Mouse (Mus musculus) kidney, embryonic 14.5 days (tissue): ENCODE measurements around the gene Stk4. TPM values are rescaled to one million over a fixed set of nuclear protein-coding genes. Genes with fewer than 3 reads are reported as not detected.

Source experiments
- ATAC-seq: fragments of 200-750 bp; cut with Nextera tagmentation; 2 replicates; pipeline ENCODE4 v1.8.0; 2017; ENCODE audit warnings: moderate number of reproducible peaks, mild to moderate bottlenecking, moderate TSS enrichment, moderate library complexity; ENCODE audit not compliant: low FRiP score, low TSS enrichment
- H3K27ac ChIP-seq: fragments of 300-500 bp; sonication (generic); 2 replicates; pipeline ENCODE4 v1.5.1; 2014; ENCODE audit warnings: low read depth, mild to moderate bottlenecking, low read length, moderate library complexity, mixed read lengths
- H3K27me3 ChIP-seq: fragments of 300-500 bp; sonication (generic); 2 replicates; pipeline ENCODE4 v1.6.1; 2014; ENCODE audit warnings: mild to moderate bottlenecking, low read length; ENCODE audit not compliant: control insufficient read depth, insufficient read depth
- H3K36me3 ChIP-seq: fragments of 300-500 bp; sonication (generic); 2 replicates; pipeline ENCODE4 v1.6.1; 2014; ENCODE audit warnings: low read length, mixed read lengths; ENCODE audit not compliant: control insufficient read depth, insufficient read depth
- H3K4me1 ChIP-seq: fragments of 300-500 bp; sonication (generic); 2 replicates; pipeline ENCODE4 v1.6.1; 2014; ENCODE audit warnings: low read length, mixed read lengths; ENCODE audit not compliant: control insufficient read depth, insufficient read depth
- H3K4me2 ChIP-seq: fragments of 300-500 bp; sonication (generic); replicated peaks from 2 replicates; pipeline ENCODE4 v1.6.1; 2014; ENCODE audit warnings: low read depth, mild to moderate bottlenecking, low read length
- H3K4me3 ChIP-seq: fragments of 300-500 bp; sonication (generic); 2 replicates; pipeline ENCODE4 v1.5.1; 2014; ENCODE audit warnings: mild to moderate bottlenecking, low read length
- H3K9ac ChIP-seq: fragments of 300-500 bp; sonication (generic); 2 replicates; pipeline ENCODE4 v1.6.1; 2014; ENCODE audit warnings: low read depth, mild to moderate bottlenecking, low read length, moderate library complexity
- H3K9me3 ChIP-seq: fragments of 300-500 bp; sonication (generic); 2 replicates; pipeline ENCODE4 v1.6.1; 2016; ENCODE audit warnings: low read length; ENCODE audit not compliant: control insufficient read depth
- WGBS: fragments of 180-500 bp; shearing (Covaris S2); extraction: QIAGEN DNeasy Blood & Tissue Kit; methylation state at CpG from one replicate; pipeline ENCODE4 v1.1.7; 2014; 5-methylcytosine and 5-hydroxymethylcytosine counted together
- polyA plus RNA-seq: library from polyadenylated mRNA; unstranded; fragments of >200 nt; fragmentation: Nextera tagmentation; extraction: Ambion mirVana; gene quantifications from 2 replicates; pipeline ENCODE4 v1.2.1, GENCODE M21; 2014

Stk4 gene
- polyA plus RNA-seq, 1 experiment from 2014 or later: 36.5 TPM

- WGBS: 82% methylated on average over 7 of the region's 7 CpGs
- Histone ChIP-seq H3K27me3 (no peaks in the 10 kb centered on the region), H3K4me3 (no peak within 1 kb of the TSS), H3K27ac (no peak within 1 kb of the TSS), H3K4me1 (no peaks in the 10 kb centered on the region), H3K36me3 (no peaks in the 10 kb centered on the region), H3K9ac (no peak within 1 kb of the TSS), H3K4me2 (no peak within 1 kb of the TSS), H3K9me3 (no peaks in the 10 kb centered on the region)
- no peak for ATAC-seq
Observed at GRCm38 (mm10) chr2:164182692-164183255, 112.7 kb downstream of the Stk4 start, which contains the start of gene Wfdc5. TSS of gene Wfdc5 (minus strand) at chr2:164182742.

DNA sequence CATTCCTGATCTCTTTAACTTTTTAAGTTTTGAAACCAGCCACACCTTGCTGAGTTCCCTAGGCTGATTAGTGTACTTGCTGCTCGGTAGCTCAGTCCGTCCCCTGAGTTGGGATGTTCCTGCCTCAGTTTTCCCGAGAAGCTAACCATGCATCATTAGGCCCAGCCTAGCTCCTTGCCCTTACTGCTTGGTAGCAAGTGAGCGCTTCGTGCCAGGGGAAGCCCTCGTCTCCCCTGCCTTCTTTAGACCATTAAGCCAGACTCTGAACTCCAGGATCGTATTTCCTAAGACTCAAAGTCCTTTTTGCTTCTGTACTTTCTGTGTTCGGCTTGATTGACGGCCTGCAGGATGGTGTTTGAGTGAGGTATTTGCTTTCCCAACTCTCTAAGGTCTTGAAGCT, 113.2 kb downstream of the Stk4 start:
- Histone ChIP-seq H3K4me2 (no peak overlapping the region), H3K36me3 (no peaks in the 10 kb centered on the region), H3K9ac (no peak overlapping the region), H3K4me3 (no peak overlapping the region), H3K27ac (no peak overlapping the region), H3K4me1 (no peaks in the 10 kb centered on the region), H3K9me3 (no peaks in the 10 kb centered on the region), H3K27me3 (no peaks in the 10 kb centered on the region)
- WGBS: 42% methylated on average over 9 of the region's 9 CpGs
- no peak for ATAC-seq

- H3K27ac ChIP-seq: no peak overlapping the region
- H3K9me3 ChIP-seq: no peaks in the 10 kb centered on the region
- no peaks in the 10 kb centered on the region for H3K4me1 ChIP-seq
- ATAC-seq: no peak
- H3K27me3 ChIP-seq: no peaks in the 10 kb centered on the region
- H3K9ac ChIP-seq: no peak overlapping the region
- 45% methylated on average over 9 of the region's 9 CpGs for WGBS
- H3K4me3 ChIP-seq: no peak overlapping the region
- no peak overlapping the region for H3K4me2 ChIP-seq
- H3K36me3 ChIP-seq: no peaks in the 10 kb centered on the region
Observed at GRCm38 (mm10) chr2:164184145-164184719, 114.1 kb downstream of the Stk4 start.

DNA sequence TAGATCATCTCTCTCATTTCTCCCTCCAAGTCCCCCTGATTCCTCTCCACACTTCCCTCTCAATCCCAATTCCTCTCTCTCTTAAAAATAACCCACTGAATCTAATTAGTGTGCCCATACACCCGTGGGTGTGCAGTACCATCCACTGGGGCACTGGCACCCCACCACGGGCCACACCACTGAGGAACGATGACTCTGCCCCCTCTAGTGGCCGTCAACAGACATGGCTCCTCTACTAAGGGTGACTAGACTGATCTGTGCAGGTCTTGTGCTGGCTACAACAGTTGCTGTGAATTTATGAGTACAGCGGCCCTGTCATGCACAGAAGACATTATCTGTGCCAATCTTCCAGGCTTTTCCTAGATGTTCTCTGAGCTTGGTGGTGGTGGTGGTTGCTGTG, 118.6 kb downstream of the Stk4 start:
- H3K27me3 ChIP-seq: no peaks in the 10 kb centered on the region
- H3K4me2 ChIP-seq: no peak overlapping the region
- H3K4me1 ChIP-seq: no peaks in the 10 kb centered on the region
- no peak overlapping the region for H3K27ac ChIP-seq
- no peaks in the 10 kb centered on the region for H3K36me3 ChIP-seq
- no peak overlapping the region for H3K9ac ChIP-seq
- no peaks in the 10 kb centered on the region for H3K9me3 ChIP-seq
- ATAC-seq: no peak
- 31% methylated on average over 5 of the region's 5 CpGs for WGBS
- H3K4me3 ChIP-seq: no peak overlapping the region

GRCm38 (mm10) chr2:164190576-164190975, 120.5 kb downstream of the Stk4 start, which contains the start of gene Wfdc12:
TSS of gene Wfdc12 (minus strand) at chr2:164190608.
- no peak within 1 kb of the TSS for H3K27ac ChIP-seq

DNA sequence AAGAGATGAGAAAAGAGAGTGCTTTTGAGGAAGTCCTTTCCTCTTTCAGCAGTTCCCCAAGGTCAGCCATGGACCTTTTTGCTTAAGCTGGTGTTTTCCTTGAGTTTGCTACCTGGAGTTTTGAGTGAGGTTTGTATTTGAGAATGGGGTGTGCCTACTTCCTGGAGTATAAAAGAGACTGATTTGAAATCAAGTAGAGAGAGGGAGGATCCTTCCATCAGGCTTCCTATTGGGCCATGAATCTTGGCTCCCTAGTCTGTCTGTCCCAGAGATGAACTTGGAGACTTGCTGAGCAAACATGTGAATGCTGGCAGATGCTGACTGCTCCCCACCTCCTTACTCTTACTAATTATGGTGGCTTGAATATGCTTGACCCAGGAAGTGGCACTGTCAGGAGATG, 122.2 kb downstream of the Stk4 start:
- H3K9me3 ChIP-seq: no peaks in the 10 kb centered on the region
- ATAC-seq: no peak
- H3K4me1 ChIP-seq: no peaks in the 10 kb centered on the region
- H3K36me3 ChIP-seq: no peaks in the 10 kb centered on the region
- H3K4me2 ChIP-seq: no peak overlapping the region
- no peak overlapping the region for H3K4me3 ChIP-seq
- no peak overlapping the region for H3K9ac ChIP-seq
- H3K27ac ChIP-seq: no peak overlapping the region
- H3K27me3 ChIP-seq: no peaks in the 10 kb centered on the region

More at GRCm38 (mm10) chr2:164190576-164190975, 120.5 kb downstream of the Stk4 start, which contains the start of gene Wfdc12:
- Histone ChIP-seq H3K4me3 (no peak within 1 kb of the TSS), H3K36me3 (no peaks in the 10 kb centered on the region), H3K4me2 (no peak within 1 kb of the TSS), H3K9me3 (no peaks in the 10 kb centered on the region), H3K4me1 (no peaks in the 10 kb centered on the region), H3K9ac (no peak within 1 kb of the TSS), H3K27me3 (no peaks in the 10 kb centered on the region)
- ATAC-seq: no peak
- WGBS: 88% methylated on average over 6 of the region's 6 CpGs

DNA sequence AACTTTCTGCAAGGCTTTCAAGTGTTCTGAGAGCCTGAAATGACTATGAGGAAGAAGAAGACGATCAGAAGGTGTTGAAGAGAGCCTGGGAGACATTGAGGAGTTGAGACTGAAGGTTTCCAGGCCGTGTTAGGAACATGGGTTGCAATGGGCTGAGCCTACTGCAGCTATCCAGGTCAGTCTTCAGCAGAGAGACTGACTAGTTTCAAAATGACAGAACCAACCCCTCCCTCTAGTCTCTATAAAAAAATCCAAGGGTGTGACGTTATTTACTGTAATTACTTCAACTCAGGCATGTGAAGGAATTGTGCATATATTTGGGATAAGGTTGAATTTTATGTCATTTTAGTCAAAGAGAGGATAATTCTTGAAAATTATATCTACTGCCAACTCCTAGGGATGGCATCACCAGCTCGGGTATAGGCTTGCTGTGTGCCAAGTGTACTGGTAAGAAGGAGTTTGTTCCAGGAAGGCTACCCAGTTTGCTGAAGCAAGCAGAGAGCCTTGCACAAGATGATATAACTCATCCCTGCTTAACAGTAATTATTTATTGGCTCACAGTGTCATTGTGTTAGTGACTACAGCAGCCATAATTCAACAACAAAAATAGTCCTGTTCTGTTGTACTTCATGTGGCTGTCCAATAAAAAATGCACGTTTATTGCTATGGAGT, 125.0 kb downstream of the Stk4 start:
- Histone ChIP-seq H3K4me3 (no peak overlapping the region), H3K9me3 (no peaks in the 10 kb centered on the region), H3K36me3 (no peaks in the 10 kb centered on the region), H3K4me2 (no peak overlapping the region), H3K4me1 (no peaks in the 10 kb centered on the region), H3K27ac (no peak overlapping the region), H3K9ac (no peak overlapping the region), H3K27me3 (no peaks in the 10 kb centered on the region)
- ATAC-seq: no peak
- 76% methylated on average over 5 of the region's 5 CpGs for WGBS

GRCm38 (mm10) chr2:164195971-164196699, 126.0 kb downstream of the Stk4 start:
- ATAC-seq: no peak
- H3K4me2 ChIP-seq: no peak overlapping the region
- H3K9me3 ChIP-seq: no peaks in the 10 kb centered on the region
- H3K36me3 ChIP-seq: no peaks in the 10 kb centered on the region
- WGBS: 91% methylated on average over 5 of the region's 5 CpGs
- no peak overlapping the region for H3K27ac ChIP-seq
- no peak overlapping the region for H3K4me3 ChIP-seq
- H3K9ac ChIP-seq: no peak overlapping the region
- no peaks in the 10 kb centered on the region for H3K4me1 ChIP-seq
- H3K27me3 ChIP-seq: no peaks in the 10 kb centered on the region

- H3K27ac ChIP-seq: no peak overlapping the region
- H3K4me1 ChIP-seq: no peaks in the 10 kb centered on the region
- H3K4me2 ChIP-seq: no peak overlapping the region
- no peak for ATAC-seq
- H3K9ac ChIP-seq: no peak overlapping the region
- no peaks in the 10 kb centered on the region for H3K9me3 ChIP-seq
- no peaks in the 10 kb centered on the region for H3K27me3 ChIP-seq
- no peaks in the 10 kb centered on the region for H3K36me3 ChIP-seq
- WGBS: 89% methylated on average over 5 of the region's 5 CpGs
- H3K4me3 ChIP-seq: no peak overlapping the region
Observed at GRCm38 (mm10) chr2:164196700-164196990, 126.5 kb downstream of the Stk4 start.
